Mouse (Mus musculus): ENCODE data around the gene Gm45713. TPM values are rescaled to one million over a fixed set of nuclear protein-coding genes. Genes with fewer than 3 reads are reported as not detected.

Gene Gm45713
- total and polyA plus RNA-seq, 3 experiments = 0.80 to 4.5 TPM; not detected in 1

GRCm38 (mm10) chr7:45090251-45090977 lies 45.6 kb downstream of the Gm45713 start:
- Histone ChIP-seq H3K36me3 (ENCODE audit: control insufficient read depth, insufficient read depth, low read length) (no peaks in the 10 kb centered on the region), H3K79me2 (replicated peaks; ENCODE audit: control insufficient read depth, insufficient read depth, low read length) (no peaks in the 10 kb centered on the region), H3K4me3 (no peak overlapping the region), H3K4me1 (ENCODE audit: control insufficient read depth, insufficient read depth, low read length) (0 out of 2 replicates have a peak, but pooled peaks cover 1% of the 10 kb centered on the region), H3K27me3 (ENCODE audit: control insufficient read depth, insufficient read depth, low read length) (no peaks in the 10 kb centered on the region), H3K9ac (ENCODE audit: low read depth, low read length) (no peak overlapping the region), H3K27ac (no peak overlapping the region)
- TF ChIP-seq POLR2A (IDR thresholded peaks at IDR 0.05; ENCODE audit: insufficient read depth, low read depth, low read length) (no peak), EP300 (IDR thresholded peaks at IDR 0.05; ENCODE audit: insufficient read depth, low read depth, low read length) (no peak), CTCF (IDR thresholded peaks at IDR 0.05) (no peak)
- intact Hi-C loops (cut with DNase I) = no loop called here
- no peak for DNase-seq
- WGBS = 84% methylated on average over 13 of the region's 13 CpGs

- H3K36me3 ChIP-seq (ENCODE audit: control insufficient read depth, insufficient read depth, low read length) = no peaks in the 10 kb centered on the region
- 94% methylated on average over 17 of the region's 17 CpGs for WGBS
- H3K4me1 ChIP-seq (ENCODE audit: control insufficient read depth, insufficient read depth, low read length) = 0 out of 2 replicates have a peak, but pooled peaks cover 1% of the 10 kb centered on the region
- intact Hi-C loops (cut with DNase I) = no loop called here
- H3K4me3 ChIP-seq = no peak overlapping the region
- H3K27me3 ChIP-seq (ENCODE audit: control insufficient read depth, insufficient read depth, low read length) = no peaks in the 10 kb centered on the region
- TF ChIP-seq CTCF (IDR thresholded peaks at IDR 0.05) = no peak
- no peak overlapping the region for H3K9ac ChIP-seq (ENCODE audit: low read depth, low read length)
- DNase-seq = no peak
- no peak overlapping the region for H3K27ac ChIP-seq
- H3K79me2 ChIP-seq (replicated peaks; ENCODE audit: control insufficient read depth, insufficient read depth, low read length) = no peaks in the 10 kb centered on the region
Measured at GRCm38 (mm10) chr7:45088597-45088996, 47.4 kb downstream of the Gm45713 start.

- intact Hi-C loops (cut with DNase I) = no loop called here
- Histone ChIP-seq H3K79me2 (replicated peaks; ENCODE audit: control insufficient read depth, insufficient read depth, low read length) (no peaks in the 10 kb centered on the region), H3K27me3 (ENCODE audit: control insufficient read depth, insufficient read depth, low read length) (no peaks in the 10 kb centered on the region), H3K27ac (no peak overlapping the region), H3K36me3 (ENCODE audit: control insufficient read depth, insufficient read depth, low read length) (no peaks in the 10 kb centered on the region), H3K4me1 (ENCODE audit: control insufficient read depth, insufficient read depth, low read length) (peaks cover 4% of the 10 kb centered on the region), H3K4me3 (no peak overlapping the region), H3K9ac (ENCODE audit: low read depth, low read length) (no peak overlapping the region)
- 76% methylated on average over 4 of the region's 4 CpGs for WGBS
- no peak for DNase-seq
- TF ChIP-seq POLR2A (IDR thresholded peaks at IDR 0.05; ENCODE audit: insufficient read depth, low read depth, low read length) = no peak
- peak; percentile 29 for TF ChIP-seq CTCF (IDR thresholded peaks at IDR 0.05)
- no peak for TF ChIP-seq EP300 (IDR thresholded peaks at IDR 0.05; ENCODE audit: insufficient read depth, low read depth, low read length)
Measured at GRCm38 (mm10) chr7:45086084-45086483, 49.9 kb downstream of the Gm45713 start.

- no peaks in the 10 kb centered on the region for H3K27me3 ChIP-seq (ENCODE audit: control insufficient read depth, insufficient read depth, low read length)
- no peaks in the 10 kb centered on the region for H3K36me3 ChIP-seq (ENCODE audit: control insufficient read depth, insufficient read depth, low read length)
- whole genome bisulfite sequencing = 76% methylated on average over 22 of the region's 22 CpGs
- TF ChIP-seq CTCF (IDR thresholded peaks at IDR 0.05) = no peak
- TF ChIP-seq EP300 (IDR thresholded peaks at IDR 0.05; ENCODE audit: insufficient read depth, low read depth, low read length) = no peak
- no peak for TF ChIP-seq POLR2A (IDR thresholded peaks at IDR 0.05; ENCODE audit: insufficient read depth, low read depth, low read length)
- peaks cover 6% of the 10 kb centered on the region for H3K4me1 ChIP-seq (ENCODE audit: control insufficient read depth, insufficient read depth, low read length)
- no peak overlapping the region for H3K9ac ChIP-seq (ENCODE audit: low read depth, low read length)
- intact Hi-C loops (cut with DNase I) = loop anchor here (2.0 kb wide), 1 partner anchor 19 kb away; the partner anchor contains the start of gene Fcgrt
- no peak for DNase-seq
- H3K4me3 ChIP-seq = no peak overlapping the region
- H3K27ac ChIP-seq = peak overlapping the region; percentile 83
- H3K79me2 ChIP-seq (replicated peaks; ENCODE audit: control insufficient read depth, insufficient read depth, low read length) = no peaks in the 10 kb centered on the region
Measured at GRCm38 (mm10) chr7:45083300-45083890, 52.6 kb downstream of the Gm45713 start.

- Histone ChIP-seq H3K79me2 (replicated peaks; ENCODE audit: control insufficient read depth, insufficient read depth, low read length) (no peaks in the 10 kb centered on the region), H3K4me3 (peak overlapping the region; percentile 22; the same call in 1 of the 2 replicates), H3K27ac (peak overlapping the region; percentile 83), H3K27me3 (ENCODE audit: control insufficient read depth, insufficient read depth, low read length) (no peaks in the 10 kb centered on the region), H3K9ac (ENCODE audit: low read depth, low read length) (peak overlapping the region; percentile 51), H3K36me3 (ENCODE audit: control insufficient read depth, insufficient read depth, low read length) (no peaks in the 10 kb centered on the region), H3K4me1 (ENCODE audit: control insufficient read depth, insufficient read depth, low read length) (peaks cover 6% of the 10 kb centered on the region)
- 45% methylated on average over 25 of the region's 25 CpGs for WGBS
- intact Hi-C loops (cut with DNase I) = loop anchor here (2.0 kb wide), 1 partner anchor 20 kb away; the partner anchor contains the start of gene Fcgrt
- TF ChIP-seq CTCF (IDR thresholded peaks at IDR 0.05) = peak; percentile 39
- peak; percentile 62; the same call in 1 of the 2 replicates for TF ChIP-seq EP300 (IDR thresholded peaks at IDR 0.05; ENCODE audit: insufficient read depth, low read depth, low read length)
- no peak; the same call in none of the 2 replicates for TF ChIP-seq POLR2A (IDR thresholded peaks at IDR 0.05; ENCODE audit: insufficient read depth, low read depth, low read length)
- DNase-seq = peak; percentile 75 to 84
Measured at GRCm38 (mm10) chr7:45082401-45083299, 53.4 kb downstream of the Gm45713 start.
